Mouse (Mus musculus): ENCODE data around the gene Ndufb3. TPM values are rescaled to one million over a fixed set of nuclear protein-coding genes. Genes with fewer than 3 reads are reported as not detected.
"Not testable (repeated sequence)": the region's sequence is repeated elsewhere in the genome, so short reads cannot be mapped to it uniquely, and the experiment has no call there.

Ndufb3 gene
- total RNA-seq (2014; rRNA removed), result 87.1 and 89.2 TPM in 2 replicates
- polyA plus RNA-seq (2015; fragmentation: Nextera tagmentation; extraction: Ambion mirVana), result 204 and 212 TPM in 2 replicates

DNA sequence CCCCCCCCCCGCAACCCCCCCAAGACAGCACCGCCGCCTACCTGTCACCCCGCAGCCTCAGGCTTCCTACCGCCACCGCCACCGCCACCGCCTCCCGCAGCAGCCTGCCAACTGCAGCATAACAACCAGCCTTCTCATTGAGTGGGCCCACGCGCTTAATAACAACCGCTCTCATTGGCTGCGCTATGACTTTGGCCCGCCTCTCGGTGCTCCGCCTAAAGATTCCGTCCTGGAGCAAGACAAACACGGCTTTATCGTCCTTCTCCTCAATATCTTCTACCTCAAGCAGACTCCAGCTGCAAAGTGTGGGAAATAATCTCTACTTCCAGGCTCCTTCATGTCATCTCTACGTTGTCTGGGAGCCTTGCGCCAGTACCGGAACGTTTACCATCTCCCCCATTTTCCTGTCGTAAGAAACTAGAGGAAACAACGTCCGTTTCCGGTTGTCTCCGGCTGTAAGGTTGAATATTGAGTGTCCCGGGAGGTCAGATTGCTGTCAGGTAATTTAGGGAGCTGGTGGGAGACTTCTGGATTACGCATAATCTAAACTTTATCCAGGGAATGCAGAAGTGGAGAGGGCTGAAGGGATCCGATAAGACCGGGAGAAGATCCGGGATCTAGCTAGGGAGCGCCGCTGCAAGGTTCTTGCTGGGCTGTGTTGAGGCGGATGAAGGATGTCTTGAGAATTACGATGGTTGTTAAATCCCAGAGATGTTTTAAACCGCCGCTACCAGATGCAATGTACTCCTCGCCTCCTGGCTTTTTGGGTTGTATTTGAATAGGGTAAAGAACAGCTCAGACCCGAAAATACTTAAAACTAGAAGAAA, at the start of gene Ndufb3, which contains the start of gene Fam126b:
Ndufb3 (plus strand) TSS at position 214 of the 827 bp plus-strand sequence.
Fam126b (minus strand) TSS at position 153 of the 827 bp plus-strand sequence.
- Histone ChIP-seq H3K27me3 (ENCODE audit: insufficient read depth, low read length) (no peaks in the 10 kb centered on the region), H3K4me3 (ENCODE audit: low read depth, low read length) (peak within 1 kb of the TSS; percentile 78), H3K4me2 (ENCODE audit: low read depth, low read length, poor library complexity, severe bottlenecking) (peak within 1 kb of the TSS; percentile 79), H3K9me3 (ENCODE audit: low read length) (no peaks in the 10 kb centered on the region), H3K4me1 (ENCODE audit: insufficient read depth, low read length) (peaks cover 6% of the 10 kb centered on the region; the same call in 1 of the 2 replicates), H3K36me3 (ENCODE audit: insufficient read depth, low read length) (0 out of 2 replicates have a peak, but pooled peaks cover 4% of the 10 kb centered on the region), H3K9ac (replicated peaks; ENCODE audit: low read length, poor library complexity, severe bottlenecking) (peak within 1 kb of the TSS; percentile 94), H3K27ac (ENCODE audit: low read depth, low read length) (peak within 1 kb of the TSS; percentile 87)
- DNase-seq (ENCODE audit: low spot score) (peak; percentile 96), ATAC-seq (ENCODE audit: low FRiP score) (peak; percentile 100)
- no peak for TF ChIP-seq CTCF (IDR thresholded peaks at IDR 0.05)
- WGBS, result under 1% methylated on average over 40 of the region's 41 CpGs

DNA sequence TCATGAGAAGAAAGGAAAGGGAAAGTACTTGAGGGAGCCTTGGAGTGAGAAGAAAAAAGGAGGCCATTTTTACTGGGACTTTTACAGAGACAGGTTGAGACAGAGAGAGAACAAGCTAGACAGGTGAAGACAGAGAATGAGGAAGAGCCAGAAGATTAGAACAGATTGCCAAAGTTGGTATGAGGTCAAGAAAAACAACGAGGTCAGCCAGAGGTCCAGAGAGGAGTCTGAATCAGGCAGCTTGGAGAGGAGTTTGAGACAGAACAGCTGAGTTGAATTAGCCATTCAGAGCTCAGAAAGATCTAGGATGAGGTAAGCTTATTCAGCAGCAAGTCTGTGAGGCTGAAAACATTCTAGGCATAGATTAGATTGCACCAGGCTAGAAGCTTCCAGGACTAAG, 44.8 kb upstream of the Ndufb3 start:
- no peak for TF ChIP-seq CTCF (IDR thresholded peaks at IDR 0.05)
- Histone ChIP-seq H3K36me3 (ENCODE audit: insufficient read depth, low read length) (peaks cover 35% of the 10 kb centered on the region), H3K4me1 (ENCODE audit: insufficient read depth, low read length) (no peaks in the 10 kb centered on the region), H3K9me3 (ENCODE audit: low read length) (no peaks in the 10 kb centered on the region), H3K27me3 (ENCODE audit: insufficient read depth, low read length) (no peaks in the 10 kb centered on the region), H3K4me3 (ENCODE audit: low read depth, low read length) (no peak overlapping the region), H3K9ac (replicated peaks; ENCODE audit: low read length, poor library complexity, severe bottlenecking) (no peak overlapping the region), H3K4me2 (ENCODE audit: low read depth, low read length, poor library complexity, severe bottlenecking) (no peak overlapping the region), H3K27ac (ENCODE audit: low read depth, low read length) (no peak overlapping the region)
- WGBS, result 90% methylated on average over 1 of the region's 1 CpGs
- DNase-seq (ENCODE audit: low spot score) (no peak), ATAC-seq (ENCODE audit: low FRiP score) (no peak)

DNA sequence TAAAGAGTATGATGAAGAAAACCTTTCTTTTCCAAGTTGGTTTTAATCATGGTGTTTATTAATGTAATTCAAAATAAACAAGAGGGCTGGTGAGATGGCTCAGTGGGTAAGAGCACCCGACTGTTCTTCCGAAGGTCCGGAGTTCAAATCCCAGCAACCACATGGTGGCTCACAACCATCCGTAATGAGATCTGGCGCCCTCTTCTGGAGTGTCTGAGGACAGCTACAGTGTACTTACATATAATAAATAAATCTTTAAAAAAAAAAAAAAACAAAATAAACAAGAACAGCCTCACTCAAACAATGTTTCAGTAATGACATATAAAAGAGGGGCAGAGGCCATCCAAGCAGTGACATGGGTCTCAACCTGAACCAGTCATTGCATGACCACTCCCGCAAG, 25.8 kb upstream of the Ndufb3 start:
- ATAC-seq (ENCODE audit: low FRiP score); H3K27ac ChIP-seq (ENCODE audit: low read depth, low read length); H3K4me3 ChIP-seq (ENCODE audit: low read depth, low read length); H3K27me3 ChIP-seq (ENCODE audit: insufficient read depth, low read length); H3K36me3 ChIP-seq (ENCODE audit: insufficient read depth, low read length); H3K4me1 ChIP-seq (ENCODE audit: insufficient read depth, low read length); H3K4me2 ChIP-seq (ENCODE audit: low read depth, low read length, poor library complexity, severe bottlenecking); H3K9ac ChIP-seq (replicated peaks; ENCODE audit: low read length, poor library complexity, severe bottlenecking); H3K9me3 ChIP-seq (ENCODE audit: low read length); DNase-seq (ENCODE audit: low spot score): not testable (repeated sequence)
- 96% methylated on average over 5 of the region's 6 CpGs for WGBS

DNA sequence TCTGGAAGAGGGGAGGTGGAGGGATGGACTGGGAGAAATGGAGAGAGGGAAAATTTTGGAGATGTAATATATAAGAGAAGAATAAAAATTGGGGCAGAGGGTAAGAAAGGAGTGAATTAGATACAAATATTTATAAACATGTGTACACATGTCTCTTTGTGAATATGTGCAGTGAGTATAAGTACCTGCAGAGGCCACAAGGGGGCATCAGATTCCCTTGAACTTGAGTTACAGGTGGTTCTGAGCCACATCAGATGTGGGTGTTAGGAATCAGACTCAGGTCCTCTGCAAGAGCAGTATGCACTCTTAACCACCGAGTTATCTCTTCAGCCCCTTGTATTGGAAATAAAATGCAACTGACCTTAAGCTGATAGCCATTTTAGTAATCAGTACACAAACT, 23.7 kb upstream of the Ndufb3 start:
- Histone ChIP-seq H3K4me3 (ENCODE audit: low read depth, low read length) (no peak overlapping the region), H3K4me2 (ENCODE audit: low read depth, low read length, poor library complexity, severe bottlenecking) (no peak overlapping the region), H3K9ac (replicated peaks; ENCODE audit: low read length, poor library complexity, severe bottlenecking) (no peak overlapping the region), H3K36me3 (ENCODE audit: insufficient read depth, low read length) (no peaks in the 10 kb centered on the region), H3K9me3 (ENCODE audit: low read length) (no peaks in the 10 kb centered on the region), H3K4me1 (ENCODE audit: insufficient read depth, low read length) (no peaks in the 10 kb centered on the region), H3K27ac (ENCODE audit: low read depth, low read length) (no peak overlapping the region), H3K27me3 (ENCODE audit: insufficient read depth, low read length) (no peaks in the 10 kb centered on the region)
- peak; percentile 58 for TF ChIP-seq CTCF (IDR thresholded peaks at IDR 0.05)
- no peak for ATAC-seq (ENCODE audit: low FRiP score)
- 91% methylated on average over 1 of the region's 1 CpGs for WGBS
- peak; percentile 13 for DNase-seq (ENCODE audit: low spot score)

DNA sequence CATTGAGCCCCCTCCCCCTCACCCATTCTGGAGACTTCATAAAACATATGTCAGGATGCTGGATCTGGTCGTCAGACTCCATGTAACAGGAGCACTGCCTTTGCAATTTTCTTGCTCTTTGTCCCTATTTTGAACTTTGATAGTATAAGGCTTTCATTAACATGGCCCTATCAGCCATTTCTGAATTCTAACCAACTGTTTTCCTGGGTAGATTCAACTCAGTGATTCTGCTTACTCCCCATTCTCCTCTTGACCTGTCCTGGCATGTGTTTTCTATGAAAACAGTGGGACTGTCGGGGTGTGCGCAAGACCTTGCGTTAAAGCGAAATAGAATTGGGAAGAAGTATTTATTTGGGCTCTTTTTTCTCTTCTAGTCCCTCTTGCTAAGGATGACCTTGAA, 21.2 kb upstream of the Ndufb3 start:
- no peaks in the 10 kb centered on the region for H3K4me1 ChIP-seq (ENCODE audit: insufficient read depth, low read length)
- TF ChIP-seq CTCF (IDR thresholded peaks at IDR 0.05), result no peak
- no peak overlapping the region for H3K4me2 ChIP-seq (ENCODE audit: low read depth, low read length, poor library complexity, severe bottlenecking)
- 92% methylated on average over 5 of the region's 5 CpGs for WGBS
- ATAC-seq (ENCODE audit: low FRiP score) (no peak), DNase-seq (ENCODE audit: low spot score) (no peak)
- no peaks in the 10 kb centered on the region for H3K9me3 ChIP-seq (ENCODE audit: low read length)
- no peak overlapping the region for H3K9ac ChIP-seq (replicated peaks; ENCODE audit: low read length, poor library complexity, severe bottlenecking)
- no peak overlapping the region for H3K27ac ChIP-seq (ENCODE audit: low read depth, low read length)
- H3K4me3 ChIP-seq (ENCODE audit: low read depth, low read length), result no peak overlapping the region
- no peaks in the 10 kb centered on the region for H3K27me3 ChIP-seq (ENCODE audit: insufficient read depth, low read length)
- no peaks in the 10 kb centered on the region for H3K36me3 ChIP-seq (ENCODE audit: insufficient read depth, low read length)

DNA sequence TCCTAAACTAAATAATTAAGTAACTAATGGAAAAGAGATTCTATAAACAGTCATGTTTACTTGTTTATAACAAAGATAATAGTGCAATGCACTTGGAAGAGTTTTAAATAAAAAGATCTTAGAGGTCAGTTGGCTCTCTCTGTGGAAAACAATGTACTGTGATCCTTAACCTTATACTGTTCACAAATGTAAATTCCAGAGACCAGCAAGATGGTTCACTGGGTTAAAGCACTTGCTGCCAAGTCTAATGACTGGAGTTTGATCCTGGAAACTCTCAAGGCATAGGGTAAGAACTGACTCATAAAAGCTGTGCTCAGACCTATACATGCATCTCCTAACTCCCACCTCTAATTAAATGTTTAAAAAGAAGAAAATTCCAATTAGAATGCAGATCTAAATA, 19.6 kb upstream of the Ndufb3 start:
- Histone ChIP-seq H3K27me3 (ENCODE audit: insufficient read depth, low read length) (no peaks in the 10 kb centered on the region), H3K36me3 (ENCODE audit: insufficient read depth, low read length) (no peaks in the 10 kb centered on the region), H3K9ac (replicated peaks; ENCODE audit: low read length, poor library complexity, severe bottlenecking) (no peak overlapping the region), H3K4me3 (ENCODE audit: low read depth, low read length) (no peak overlapping the region), H3K27ac (ENCODE audit: low read depth, low read length) (no peak overlapping the region), H3K9me3 (ENCODE audit: low read length) (no peaks in the 10 kb centered on the region), H3K4me2 (ENCODE audit: low read depth, low read length, poor library complexity, severe bottlenecking) (no peak overlapping the region), H3K4me1 (ENCODE audit: insufficient read depth, low read length) (no peaks in the 10 kb centered on the region)
- DNase-seq (ENCODE audit: low spot score) (no peak), ATAC-seq (ENCODE audit: low FRiP score) (no peak)
- no peak for TF ChIP-seq CTCF (IDR thresholded peaks at IDR 0.05)
